Mouse (Mus musculus) urinary bladder, postnatal 10 days (tissue): Measurements from ENCODE around the gene Pced1b.

ENCODE experiments used
- DNase-seq: peaks from one replicate; pipeline ENCODE4 v3.0.0; 2022; ENCODE audit warnings: low spot score

Pced1b gene

GRCm38 (mm10) chr15:97400866-97401265 is 154.0 kb downstream of the Pced1b start:
- no peak for DNase-seq

GRCm38 (mm10) chr15:97404483-97404882 is 157.6 kb downstream of the Pced1b start:
- DNase-seq, result no peak

DNA sequence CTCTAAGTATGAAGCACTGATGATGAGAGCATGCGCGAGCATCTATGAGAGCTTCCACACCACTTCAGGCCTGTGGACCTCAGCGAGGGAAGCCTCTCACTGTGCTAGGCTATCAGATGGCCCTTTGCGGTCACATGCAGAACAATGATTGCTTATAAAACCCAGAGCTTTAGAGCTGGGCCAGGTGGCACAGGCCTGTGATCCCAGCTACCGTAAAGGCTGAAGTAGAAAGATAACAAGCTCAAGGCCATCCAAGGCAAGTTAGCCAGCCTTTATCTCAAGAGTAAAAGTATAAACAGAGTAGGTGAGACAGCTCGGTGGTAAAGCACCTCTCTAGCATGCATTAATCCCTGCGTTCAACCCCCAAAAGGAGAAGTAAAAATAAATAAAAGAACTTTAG is 158.1 kb downstream of the Pced1b start:
- no peak for DNase-seq

DNA sequence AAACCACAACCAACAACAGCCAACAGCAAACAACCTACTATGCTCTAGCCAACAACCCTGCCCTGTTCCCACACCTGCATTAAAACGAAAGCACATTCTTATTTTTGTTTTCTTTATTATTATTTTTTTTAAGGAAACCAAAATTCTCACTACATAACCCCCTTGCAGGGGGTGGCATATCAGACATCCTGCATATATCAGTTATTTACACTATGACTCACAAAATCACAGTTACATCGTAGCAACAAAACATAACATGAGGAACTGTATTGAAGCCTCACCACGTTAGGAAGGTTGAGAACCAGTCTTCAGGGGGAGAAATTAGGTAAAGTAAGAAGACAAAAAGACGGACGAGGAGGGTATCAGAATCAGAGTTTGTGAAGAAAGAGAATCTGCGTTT is 159.2 kb downstream of the Pced1b start:
- DNase-seq, result no peak

DNA sequence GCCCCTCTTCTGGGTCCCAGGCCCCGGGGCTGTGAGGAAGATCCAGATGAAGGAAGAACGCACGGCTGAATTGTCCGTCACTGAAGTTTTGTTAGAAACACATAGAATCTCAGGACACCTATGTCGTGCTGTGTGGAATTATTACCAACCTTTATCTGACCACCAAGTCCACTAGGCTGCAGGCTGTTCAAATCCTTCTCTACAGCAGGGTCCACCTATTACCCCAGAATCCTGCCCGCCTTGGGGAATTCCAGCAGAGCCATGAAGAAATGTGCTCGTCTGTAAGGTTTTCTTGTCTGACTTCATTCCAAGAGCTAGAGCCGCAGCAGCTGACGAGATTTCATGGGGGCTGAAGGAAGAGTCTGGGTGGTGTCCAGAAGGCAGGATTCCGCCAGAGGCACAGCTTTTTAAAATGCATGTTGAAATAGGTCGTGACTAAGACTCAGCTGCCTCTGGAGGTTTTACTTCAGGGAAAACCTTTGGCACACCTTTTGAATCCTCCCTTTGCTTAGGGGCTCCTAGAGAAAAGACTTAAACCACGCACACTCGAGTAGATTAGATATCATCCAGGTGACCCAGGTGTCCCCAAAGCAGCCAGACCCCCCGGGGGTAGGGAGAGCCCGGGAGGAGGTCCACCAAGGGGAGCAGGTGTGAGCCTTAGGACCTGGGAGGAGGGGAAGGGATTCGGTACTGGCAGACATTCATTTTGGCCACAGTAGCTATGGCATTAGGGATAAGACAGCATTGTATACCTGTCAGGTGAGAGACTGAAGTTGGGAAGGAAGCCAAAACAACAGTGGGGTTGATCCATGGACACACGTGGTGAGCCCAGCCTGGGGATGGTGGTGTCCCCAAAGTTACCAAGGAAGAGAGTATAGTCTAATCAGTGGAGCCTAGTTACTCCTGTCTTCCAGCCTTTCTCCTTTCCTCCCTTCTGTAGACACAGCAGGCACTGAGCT is 160.9 kb downstream of the Pced1b start:
- no peak for DNase-seq

GRCm38 (mm10) chr15:97411136-97411535 is 164.2 kb downstream of the Pced1b start:
- DNase-seq, result no peak

GRCm38 (mm10) chr15:97411671-97412070 is 164.8 kb downstream of the Pced1b start:
- no peak for DNase-seq

DNA sequence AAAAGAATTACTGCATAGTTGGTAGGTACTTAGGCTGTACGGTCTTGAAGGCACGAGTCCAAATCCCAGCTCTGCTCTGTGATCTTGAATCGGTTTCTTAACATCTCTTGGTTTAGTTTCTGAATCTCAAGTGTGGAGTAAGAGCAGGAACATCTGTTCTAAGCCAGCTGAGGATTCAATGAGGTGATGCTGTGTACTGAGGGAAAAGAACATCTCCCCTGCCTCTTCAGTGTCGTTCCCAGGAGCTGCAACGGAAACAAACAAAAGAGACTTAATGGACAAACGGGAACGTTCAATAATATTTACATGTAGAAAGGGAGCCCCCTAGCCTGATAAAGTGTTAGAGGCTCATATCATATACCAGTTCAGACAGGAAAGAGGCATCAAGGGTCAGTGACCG is 165.4 kb downstream of the Pced1b start:
- no peak for DNase-seq

- DNase-seq, result no peak
These were observed 166.0 kb downstream of the Pced1b start for GRCm38 (mm10) chr15:97412861-97413260.

- DNase-seq, result no peak
These were observed 168.0 kb downstream of the Pced1b start for GRCm38 (mm10) chr15:97414718-97415413.

GRCm38 (mm10) chr15:97415426-97415946 is 168.6 kb downstream of the Pced1b start:
- DNase-seq, result no peak

DNA sequence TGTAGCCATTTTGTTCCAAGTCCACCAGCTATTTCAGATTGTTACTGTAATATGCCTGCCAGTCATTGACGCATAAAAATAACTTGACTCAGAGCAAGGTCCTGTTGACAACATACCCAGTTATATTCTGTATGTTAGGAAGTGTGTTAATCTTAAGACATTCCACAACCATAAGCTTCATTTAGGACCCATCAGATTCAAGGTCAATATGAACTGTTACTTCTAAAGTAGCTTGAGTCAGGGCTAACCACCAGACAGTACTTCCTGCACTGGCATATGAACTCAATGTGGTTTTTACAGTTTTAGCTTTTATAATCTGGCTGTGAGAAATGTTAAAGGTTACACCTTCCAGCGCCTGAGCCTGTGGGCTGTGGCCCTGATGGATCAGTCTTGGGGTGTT is 173.4 kb downstream of the Pced1b start:
- no peak for DNase-seq

DNA sequence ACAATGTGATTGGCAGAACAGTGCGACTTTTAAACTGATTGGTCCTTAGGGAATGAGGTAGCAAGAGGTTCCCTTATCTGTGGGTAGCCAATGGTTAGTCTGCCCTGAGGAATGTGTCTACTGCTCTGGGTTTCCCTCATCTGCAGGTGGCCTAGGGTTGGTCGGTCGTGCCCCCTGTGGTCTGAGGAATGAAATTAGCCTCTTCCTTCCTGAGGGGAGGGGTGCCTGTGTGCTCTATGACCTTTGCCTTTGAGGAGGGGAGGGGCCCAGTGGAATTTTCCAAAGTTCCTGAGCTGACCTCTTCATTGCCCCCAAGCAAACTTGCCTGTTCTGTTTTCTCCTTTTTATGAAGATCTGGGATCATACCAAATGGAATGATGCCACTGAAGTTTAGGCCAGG is 174.6 kb downstream of the Pced1b start:
- no peak for DNase-seq

GRCm38 (mm10) chr15:97422212-97422944 is 175.5 kb downstream of the Pced1b start:
- no peak for DNase-seq

GRCm38 (mm10) chr15:97424375-97424774 is 177.5 kb downstream of the Pced1b start:
- no peak for DNase-seq

DNA sequence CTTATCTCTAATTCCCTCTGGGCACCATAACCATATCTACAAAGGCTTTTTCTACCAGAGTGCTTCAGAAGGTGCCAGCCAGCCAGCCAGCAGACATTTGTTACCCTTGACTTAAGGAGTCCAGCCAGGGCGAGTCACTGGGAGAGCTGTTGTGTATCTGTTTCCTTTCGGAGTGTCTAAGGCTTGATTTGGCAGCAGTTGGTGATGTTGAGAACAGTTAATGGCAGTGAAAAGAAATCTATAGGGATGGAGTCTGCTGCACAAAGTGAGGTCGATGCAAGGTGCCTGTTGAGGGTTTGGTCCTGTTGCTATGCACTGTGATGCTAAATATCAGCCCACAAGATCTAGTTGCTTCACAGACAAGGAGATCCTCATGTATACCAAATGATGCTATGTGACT is 178.1 kb downstream of the Pced1b start:
- DNase-seq, result no peak

- DNase-seq, result no peak
These were observed 182.4 kb downstream of the Pced1b start for GRCm38 (mm10) chr15:97429201-97429900.

- DNase-seq, result no peak
These were observed 184.6 kb downstream of the Pced1b start for GRCm38 (mm10) chr15:97431533-97431932.

- DNase-seq, result no peak
These were observed 185.3 kb downstream of the Pced1b start for GRCm38 (mm10) chr15:97432221-97432620.
